Mouse (Mus musculus) hindbrain, postnatal 0 days (tissue): ENCODE results near the gene Prdx5. TPM values are rescaled to one million over a fixed set of nuclear protein-coding genes. Genes with fewer than 3 reads are reported as not detected.

Source experiments
- ATAC-seq: fragments of 200-750 bp; cut with Nextera tagmentation; 2 replicates; pipeline ENCODE4 v1.8.0; 2017; ENCODE audit warnings: mild to moderate bottlenecking, moderate TSS enrichment, moderate library complexity
- DNase-seq: peaks from one replicate; pipeline ENCODE4 v3.0.0-alpha.2; 2015; ENCODE audit warnings: low spot score
- H3K27ac ChIP-seq: fragments of 300-500 bp; sonication (generic); 2 replicates; pipeline ENCODE4 v1.5.1; 2014; ENCODE audit warnings: mild to moderate bottlenecking
- H3K27me3 ChIP-seq: fragments of 300-500 bp; sonication (generic); 2 replicates; pipeline ENCODE4 v1.6.1; 2014; ENCODE audit warnings: low read length, mixed read lengths; ENCODE audit not compliant: insufficient read depth
- H3K36me3 ChIP-seq: fragments of 300-500 bp; sonication (generic); 2 replicates; pipeline ENCODE4 v1.6.1; 2014; ENCODE audit warnings: low read length, mixed read lengths; ENCODE audit not compliant: insufficient read depth
- H3K4me1 ChIP-seq: fragments of 300-500 bp; sonication (generic); 2 replicates; pipeline ENCODE4 v1.6.1; 2014; ENCODE audit warnings: antibody characterized with exemption, low read length, mixed read lengths; ENCODE audit not compliant: insufficient read depth
- H3K4me2 ChIP-seq: fragments of 300-500 bp; sonication (generic); 2 replicates; pipeline ENCODE4 v1.6.1; 2014; ENCODE audit warnings: low read depth, mild to moderate bottlenecking, low read length, moderate library complexity, mixed read lengths
- H3K4me3 ChIP-seq: fragments of 300-500 bp; sonication (generic); 2 replicates; pipeline ENCODE4 v1.5.1; 2014; ENCODE audit warnings: low read length
- H3K9ac ChIP-seq: fragments of 300-500 bp; sonication (generic); replicated peaks from 2 replicates; pipeline ENCODE4 v1.6.1; 2014; ENCODE audit warnings: mild to moderate bottlenecking, low read length, moderate library complexity, mixed read lengths
- H3K9me3 ChIP-seq: fragments of 300-500 bp; sonication (generic); 2 replicates; pipeline ENCODE4 v1.6.1; 2016; ENCODE audit warnings: low read length, mixed read lengths
- CTCF ChIP-seq: IDR thresholded peaks from 2 replicates; pipeline ENCODE4 v1.5.1; 2016; ENCODE audit warnings: antibody characterized with exemption, control low read depth, low read depth
- WGBS: fragments of 180-500 bp; shearing (Covaris S2); extraction: QIAGEN DNeasy Blood & Tissue Kit; methylation state at CpG from one replicate; pipeline ENCODE4 v1.1.7; 2014; 5-methylcytosine and 5-hydroxymethylcytosine counted together
- polyA plus RNA-seq: library from polyadenylated mRNA; unstranded; fragments of >200 nt; fragmentation: Nextera tagmentation; extraction: Ambion mirVana; gene quantifications from 2 replicates; pipeline ENCODE4 v1.2.1, GENCODE M21; 2015
- total RNA-seq: library from RNA; depleted of rRNA; stranded (reverse); fragments of >200 nt; gene quantifications from 2 replicates; pipeline ENCODE4 v1.2.3, GENCODE M21; 2014

The Prdx5 gene
- total and polyA plus RNA-seq, 2 experiments from 2014 or later, result 184 to 589 TPM

DNA sequence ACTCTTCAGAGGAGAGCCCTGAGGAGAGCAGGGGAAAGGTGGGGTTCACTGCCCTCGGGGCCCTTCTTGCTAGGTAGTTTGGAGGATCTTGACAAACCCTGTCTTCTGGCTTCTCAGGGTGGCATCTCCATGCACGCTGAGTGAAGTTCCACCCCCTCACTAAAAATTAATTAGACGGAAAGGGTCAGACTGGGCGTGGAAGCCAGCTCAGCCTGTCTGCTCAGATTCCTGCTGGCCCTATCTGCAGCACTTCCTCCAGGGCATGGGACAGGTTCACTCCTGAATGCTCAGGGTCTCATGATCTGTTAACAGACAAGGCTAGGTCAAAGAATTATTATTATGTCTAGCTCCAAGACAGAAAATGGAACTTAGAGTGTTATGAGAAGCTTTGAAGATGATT, 17.4 kb downstream of the Prdx5 start:
- DNase-seq (no peak), ATAC-seq (no peak)
- Histone ChIP-seq H3K4me1 (no peaks in the 10 kb centered on the region), H3K36me3 (no peaks in the 10 kb centered on the region), H3K4me2 (no peak overlapping the region), H3K27ac (no peak overlapping the region), H3K4me3 (no peak overlapping the region), H3K9me3 (no peaks in the 10 kb centered on the region), H3K27me3 (no peaks in the 10 kb centered on the region), H3K9ac (no peak overlapping the region)
- no peak for TF ChIP-seq CTCF
- 67% methylated on average over 4 of the region's 4 CpGs for WGBS

- DNase-seq (no peak), ATAC-seq (no peak)
- Histone ChIP-seq H3K4me1 (no peaks in the 10 kb centered on the region), H3K9ac (no peak overlapping the region), H3K4me3 (no peak overlapping the region), H3K27ac (no peak overlapping the region), H3K4me2 (no peak overlapping the region), H3K9me3 (peaks cover 8% of the 10 kb centered on the region), H3K36me3 (no peaks in the 10 kb centered on the region), H3K27me3 (no peaks in the 10 kb centered on the region)
- TF ChIP-seq CTCF, result no peak
- WGBS, result 85% methylated on average over 4 of the region's 4 CpGs
Observed at GRCm38 (mm10) chr19:6877965-6878364, 31.9 kb downstream of the Prdx5 start.

GRCm38 (mm10) chr19:6876799-6877198, 33.1 kb downstream of the Prdx5 start:
- no peak for DNase-seq
- Histone ChIP-seq H3K27ac (no peak overlapping the region), H3K36me3 (no peaks in the 10 kb centered on the region), H3K9me3 (peaks cover 8% of the 10 kb centered on the region), H3K4me1 (no peaks in the 10 kb centered on the region), H3K9ac (no peak overlapping the region), H3K4me3 (no peak overlapping the region), H3K4me2 (no peak overlapping the region), H3K27me3 (no peaks in the 10 kb centered on the region)
- TF ChIP-seq CTCF, result no peak
- ATAC-seq, result no peak

DNA sequence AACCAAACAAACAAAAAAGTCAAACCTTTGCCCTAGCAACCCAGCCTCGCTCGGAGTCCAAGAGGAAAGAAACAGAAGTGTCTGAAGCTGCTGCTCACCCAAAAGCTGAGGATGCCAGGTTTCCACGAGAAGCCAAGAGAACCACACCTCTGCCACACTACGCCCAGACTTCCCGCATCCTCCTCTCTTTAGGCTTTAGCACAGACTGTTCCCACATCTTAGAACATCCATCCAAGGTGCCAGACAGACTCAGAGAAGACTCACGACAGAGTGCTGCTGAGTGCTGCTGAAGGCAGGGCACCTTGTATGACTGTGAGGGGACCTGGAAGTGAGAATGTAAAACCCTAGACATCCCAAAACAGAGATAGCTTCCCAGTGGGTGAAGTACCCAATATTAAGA, 34.1 kb downstream of the Prdx5 start:
- no peaks in the 10 kb centered on the region for H3K36me3 ChIP-seq
- WGBS, result 88% methylated on average over 6 of the region's 6 CpGs
- ATAC-seq, result no peak
- no peak overlapping the region for H3K4me3 ChIP-seq
- H3K4me2 ChIP-seq, result no peak overlapping the region
- no peaks in the 10 kb centered on the region for H3K27me3 ChIP-seq
- H3K27ac ChIP-seq, result no peak overlapping the region
- H3K9me3 ChIP-seq, result peaks cover 5% of the 10 kb centered on the region
- TF ChIP-seq CTCF, result no peak
- H3K4me1 ChIP-seq, result no peaks in the 10 kb centered on the region
- H3K9ac ChIP-seq, result no peak overlapping the region
- DNase-seq, result no peak

GRCm38 (mm10) chr19:6874257-6874656, 35.6 kb downstream of the Prdx5 start:
- WGBS, result 85% methylated on average over 1 of the region's 1 CpGs
- DNase-seq (no peak), ATAC-seq (no peak)
- Histone ChIP-seq H3K9ac (no peak overlapping the region), H3K4me3 (no peak overlapping the region), H3K27me3 (no peaks in the 10 kb centered on the region), H3K4me1 (no peaks in the 10 kb centered on the region), H3K4me2 (no peak overlapping the region), H3K36me3 (no peaks in the 10 kb centered on the region), H3K9me3 (no peaks in the 10 kb centered on the region; the same call in 1 of the 2 replicates), H3K27ac (no peak overlapping the region)
- TF ChIP-seq CTCF, result no peak

DNA sequence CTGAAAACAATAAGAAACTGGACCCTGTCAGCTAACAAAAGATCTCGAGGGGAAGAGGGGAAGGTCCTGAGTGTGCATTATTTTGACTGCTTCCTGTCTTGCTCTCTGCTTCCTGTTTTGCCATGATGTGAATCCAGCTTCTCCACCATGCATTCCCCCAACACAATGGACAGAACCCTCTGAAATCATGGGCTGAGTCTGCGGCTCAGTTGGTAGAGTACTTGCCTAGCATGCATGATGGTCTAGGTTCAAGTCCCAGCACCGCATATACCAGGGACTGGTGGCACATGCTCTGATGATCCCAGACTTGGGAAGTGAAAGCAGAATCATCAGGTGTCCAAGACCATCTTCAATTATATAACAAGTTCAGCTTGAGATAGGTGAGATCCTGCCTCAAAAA, 37.2 kb downstream of the Prdx5 start:
- no peaks in the 10 kb centered on the region for H3K4me1 ChIP-seq
- H3K9me3 ChIP-seq, result no peaks in the 10 kb centered on the region
- no peak for ATAC-seq
- no peaks in the 10 kb centered on the region for H3K27me3 ChIP-seq
- H3K36me3 ChIP-seq, result no peaks in the 10 kb centered on the region
- no peak overlapping the region for H3K4me3 ChIP-seq
- no peak overlapping the region for H3K9ac ChIP-seq
- no peak for TF ChIP-seq CTCF
- DNase-seq, result no peak
- 78% methylated on average over 3 of the region's 3 CpGs for WGBS
- no peak overlapping the region for H3K27ac ChIP-seq
- H3K4me2 ChIP-seq, result no peak overlapping the region

- H3K9me3 ChIP-seq, result no peaks in the 10 kb centered on the region
- H3K27ac ChIP-seq, result no peak overlapping the region
- ATAC-seq (no peak), DNase-seq (no peak)
- 64% methylated on average over 5 of the region's 5 CpGs for whole genome bisulfite sequencing
- no peaks in the 10 kb centered on the region for H3K27me3 ChIP-seq
- no peak overlapping the region for H3K4me2 ChIP-seq
- H3K4me1 ChIP-seq, result no peaks in the 10 kb centered on the region
- no peak overlapping the region for H3K4me3 ChIP-seq
- peak; percentile 62 for TF ChIP-seq CTCF
- H3K9ac ChIP-seq, result no peak overlapping the region
- H3K36me3 ChIP-seq, result no peaks in the 10 kb centered on the region
Observed at GRCm38 (mm10) chr19:6871574-6872271, 38.2 kb downstream of the Prdx5 start.
